Mouse (Mus musculus) mouse embryonic stem cell (cell line): ENCODE measurements around the gene Pm20d1.

ENCODE experiments used
- in situ Hi-C, 2 experiments: fragments of 300-500 bp; cut with MboI; formaldehyde crosslinking; loops; 1 replicate in 1 of 2; 3 replicates in 1 of 2; pipeline ENCODE4 v1.14.3; 2019 to 2020; ENCODE audit warnings: low sequenced_read_pairs in 2 of 2, low pct_unique_long_range_greater_than_20kb in 1 of 2, mixed read lengths in 1 of 2; ENCODE audit not compliant: unreplicated experiment in 1 of 2

Gene Pm20d1

DNA sequence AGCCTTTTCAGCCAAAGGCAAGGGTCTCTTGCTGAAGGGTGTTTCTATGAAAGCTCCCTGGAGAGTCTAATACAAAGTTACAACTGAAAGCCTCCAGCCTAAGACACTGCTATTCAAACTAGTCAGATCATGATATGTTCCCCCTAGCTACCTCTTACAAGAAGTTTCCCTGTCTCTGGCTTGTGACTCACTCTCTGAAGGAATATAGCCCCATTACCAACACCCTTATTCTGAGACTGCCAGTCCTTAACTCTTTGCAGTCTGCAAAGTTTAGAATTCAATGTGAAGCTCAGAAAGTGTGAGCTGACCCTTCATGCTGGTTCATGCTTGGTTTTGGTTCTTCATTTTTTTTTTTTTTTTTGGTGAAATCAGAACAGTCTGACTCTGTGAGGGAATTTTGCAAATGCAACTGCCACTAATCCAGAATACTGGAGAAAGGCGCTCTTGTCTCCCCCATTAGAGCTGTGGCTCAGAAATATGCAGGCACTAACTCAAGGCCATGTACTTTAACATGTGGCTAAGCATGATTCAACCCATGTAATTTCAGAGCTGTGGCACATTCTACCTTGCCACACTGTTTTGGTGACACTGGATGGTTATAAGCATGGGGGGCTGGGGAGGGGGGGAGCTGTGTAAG, 25.8 kb downstream of the Pm20d1 start:
- in situ Hi-C loops, result no loop called here

- in situ Hi-C loops, result no loop called here
Measured at GRCm38 (mm10) chr1:131823563-131823962, 26.4 kb downstream of the Pm20d1 start.

GRCm38 (mm10) chr1:131824528-131825181, 27.5 kb downstream of the Pm20d1 start:
- in situ Hi-C loops, result no loop called here

GRCm38 (mm10) chr1:131827207-131827786, 30.1 kb downstream of the Pm20d1 start, which contains the start of gene Slc41a1:
TSS of gene Slc41a1 (plus strand) at chr1:131827493.
- in situ Hi-C loops, result no loop called here

DNA sequence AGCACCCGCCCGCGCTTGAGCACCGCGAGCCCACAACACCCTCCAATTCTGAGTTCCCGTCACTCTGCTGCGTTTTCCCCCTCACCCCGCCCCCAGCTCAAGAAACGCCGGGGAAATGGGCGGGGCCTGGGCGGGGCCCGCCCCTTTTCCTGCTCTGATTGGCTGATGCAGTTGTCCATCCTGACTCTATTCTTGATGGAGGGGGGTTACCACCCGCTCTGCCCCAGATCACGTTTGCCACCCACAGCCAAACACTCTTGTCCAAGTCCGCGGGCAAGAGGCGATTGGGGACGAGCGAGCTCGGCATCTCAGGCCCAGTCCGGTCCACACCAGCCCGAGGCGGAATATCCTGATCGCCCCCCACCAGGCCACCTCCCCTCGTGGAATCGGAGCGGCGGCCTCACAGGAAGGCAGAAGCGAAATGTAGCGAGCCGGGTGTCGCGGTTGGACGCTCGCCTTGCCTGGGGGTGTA, 30.6 kb downstream of the Pm20d1 start:
- in situ Hi-C loops, result no loop called here

GRCm38 (mm10) chr1:131828297-131829126, 31.3 kb downstream of the Pm20d1 start:
- in situ Hi-C loops, result no loop called here

DNA sequence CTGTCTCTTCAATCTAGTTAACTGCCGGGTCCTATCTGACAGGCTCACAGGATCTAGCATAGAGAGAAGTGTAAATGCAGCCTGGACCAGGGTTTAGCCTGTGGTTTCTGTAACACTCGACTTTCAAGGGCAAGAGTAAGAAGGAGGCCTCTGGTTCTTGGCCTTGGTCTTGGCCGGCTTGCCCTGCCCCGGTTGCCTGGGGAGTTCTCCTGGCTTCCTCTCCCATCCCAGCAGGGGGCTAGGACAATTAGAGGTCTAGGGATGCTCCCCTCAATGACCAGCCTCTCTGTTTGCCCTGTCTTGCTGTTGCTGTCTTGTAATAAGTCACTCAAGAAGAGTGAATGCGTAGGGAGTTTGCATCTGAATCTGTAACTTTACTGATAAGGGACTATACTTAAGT, 32.1 kb downstream of the Pm20d1 start:
- in situ Hi-C loops, result no loop called here

DNA sequence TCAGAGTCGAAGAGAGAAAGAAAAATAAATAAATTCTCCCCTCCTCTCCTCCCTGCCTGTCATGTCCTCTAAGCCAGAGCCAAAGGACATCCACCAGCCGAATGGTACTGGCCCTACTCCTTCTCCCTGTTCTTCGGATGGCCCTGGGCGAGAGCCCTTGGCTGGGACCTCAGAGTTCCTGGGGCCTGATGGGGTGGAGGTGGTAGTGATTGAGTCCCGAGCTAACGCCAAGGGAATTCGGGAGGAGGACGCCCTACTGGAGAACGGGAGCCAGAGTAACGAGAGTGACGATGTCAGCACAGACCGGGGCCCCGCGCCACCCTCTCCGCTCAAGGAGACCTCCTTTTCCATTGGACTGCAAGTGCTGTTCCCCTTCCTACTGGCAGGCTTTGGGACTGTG, 33.4 kb downstream of the Pm20d1 start:
- in situ Hi-C loops, result no loop called here

- in situ Hi-C loops, result no loop called here
Measured at GRCm38 (mm10) chr1:131830971-131831641, 33.9 kb downstream of the Pm20d1 start.

DNA sequence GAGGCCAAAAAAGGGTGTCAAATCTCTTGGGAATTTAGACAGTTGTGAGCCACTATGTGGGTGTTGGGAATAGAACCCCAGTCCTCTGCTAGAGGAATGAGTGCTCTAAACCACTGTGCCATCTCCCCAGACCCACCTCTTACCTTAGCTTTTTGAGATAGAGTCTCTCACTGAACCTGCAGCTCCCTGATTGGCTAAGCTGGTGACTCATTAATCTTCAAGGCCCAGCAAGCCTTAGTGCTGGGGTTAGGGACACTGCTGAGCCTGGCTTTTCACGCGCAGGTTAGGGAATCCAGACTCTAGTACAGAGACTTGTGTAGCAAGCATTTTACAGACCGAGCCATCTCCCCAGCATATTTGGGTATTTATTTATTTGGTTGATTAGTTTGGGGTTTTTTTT, 39.9 kb downstream of the Pm20d1 start:
- in situ Hi-C loops, result no loop called here

GRCm38 (mm10) chr1:131838542-131838941, 41.4 kb downstream of the Pm20d1 start:
- in situ Hi-C loops, result no loop called here

GRCm38 (mm10) chr1:131839279-131839678, 42.1 kb downstream of the Pm20d1 start:
- in situ Hi-C loops, result no loop called here

DNA sequence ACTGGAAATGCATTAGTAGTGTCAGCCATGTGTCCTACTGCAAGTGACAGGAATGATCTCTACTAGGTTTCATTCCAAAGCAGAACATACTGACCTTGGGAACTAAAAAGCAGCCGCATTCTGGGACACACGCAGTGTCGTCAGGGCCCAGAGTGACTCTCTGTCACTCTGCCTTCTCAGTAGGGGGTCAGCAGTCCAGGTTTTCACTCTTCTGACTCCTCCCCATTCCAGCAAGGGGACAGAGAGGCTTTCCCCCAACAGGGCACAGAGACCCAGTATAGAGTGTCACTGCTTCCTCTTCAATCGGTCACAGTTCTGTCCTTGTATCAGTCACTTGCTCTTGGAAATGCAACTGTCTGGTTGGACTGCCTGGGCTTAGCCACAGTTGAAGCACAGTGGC, 45.0 kb downstream of the Pm20d1 start:
- in situ Hi-C loops, result no loop called here

- in situ Hi-C loops, result no loop called here
Measured at GRCm38 (mm10) chr1:131843758-131844157, 46.6 kb downstream of the Pm20d1 start.

DNA sequence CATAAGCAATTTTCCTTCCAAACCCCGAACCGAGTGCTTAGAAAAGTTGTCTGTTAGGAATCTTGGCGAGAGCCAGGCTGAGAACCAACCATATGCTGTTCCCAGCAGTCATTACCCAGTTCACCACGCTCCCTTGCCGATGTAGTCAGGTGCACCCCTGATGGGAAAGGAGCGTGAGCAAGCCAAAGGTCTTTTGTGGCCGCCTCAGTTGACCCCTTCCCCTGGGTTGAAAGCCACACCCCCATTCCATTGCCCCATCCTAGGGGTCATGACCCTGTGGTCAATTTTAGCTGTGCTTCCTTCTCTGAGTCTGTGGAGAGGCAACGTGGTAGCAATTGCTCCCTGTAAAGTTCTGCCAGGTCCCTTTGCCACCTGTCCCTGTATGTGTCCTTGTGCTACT, 47.7 kb downstream of the Pm20d1 start:
- in situ Hi-C loops, result no loop called here

DNA sequence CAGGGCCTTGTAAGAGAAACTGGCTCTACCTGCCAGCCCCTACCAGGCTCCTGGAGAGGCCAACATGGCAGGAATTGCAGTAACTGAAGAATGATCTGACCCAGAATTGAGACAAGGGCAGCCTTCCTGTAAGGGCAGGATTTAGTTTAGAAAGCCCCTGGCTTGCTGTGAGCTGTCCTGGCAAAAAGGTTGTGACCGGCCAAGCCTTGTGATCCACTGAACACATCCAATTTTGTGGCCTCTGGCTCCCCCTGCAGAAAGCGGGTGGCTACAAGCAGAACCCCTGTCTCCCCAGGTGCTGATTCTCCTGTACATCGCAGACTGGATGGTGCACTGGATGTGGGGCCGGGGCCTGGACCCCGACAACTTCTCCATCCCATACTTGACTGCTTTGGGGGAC, 49.1 kb downstream of the Pm20d1 start:
- in situ Hi-C loops, result no loop called here

DNA sequence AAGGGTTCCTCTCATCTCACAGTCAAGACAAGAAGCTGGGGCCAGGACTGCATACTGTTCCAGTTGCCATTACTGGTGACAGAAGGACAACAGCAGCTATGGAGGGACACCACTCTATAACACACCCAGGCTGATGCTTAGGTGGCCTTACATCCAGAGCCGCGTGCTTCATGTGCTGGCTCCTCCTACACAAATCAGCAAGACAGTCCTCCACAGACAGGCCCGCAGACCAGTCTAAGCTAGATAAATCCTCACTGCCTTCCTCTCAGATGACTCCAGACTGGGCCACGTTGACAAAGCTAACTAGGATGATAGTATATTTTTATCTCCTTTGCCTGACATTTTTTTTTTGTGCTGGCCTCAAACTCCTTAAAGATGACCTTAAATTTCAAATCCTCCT, 64.6 kb downstream of the Pm20d1 start:
- in situ Hi-C loops, result no loop called here

- in situ Hi-C loops, result no loop called here
Measured at GRCm38 (mm10) chr1:131865596-131865995, 68.4 kb downstream of the Pm20d1 start.
